ENCODE assay signal across 14 mouse cellular contexts in the genomic region with DNA sequence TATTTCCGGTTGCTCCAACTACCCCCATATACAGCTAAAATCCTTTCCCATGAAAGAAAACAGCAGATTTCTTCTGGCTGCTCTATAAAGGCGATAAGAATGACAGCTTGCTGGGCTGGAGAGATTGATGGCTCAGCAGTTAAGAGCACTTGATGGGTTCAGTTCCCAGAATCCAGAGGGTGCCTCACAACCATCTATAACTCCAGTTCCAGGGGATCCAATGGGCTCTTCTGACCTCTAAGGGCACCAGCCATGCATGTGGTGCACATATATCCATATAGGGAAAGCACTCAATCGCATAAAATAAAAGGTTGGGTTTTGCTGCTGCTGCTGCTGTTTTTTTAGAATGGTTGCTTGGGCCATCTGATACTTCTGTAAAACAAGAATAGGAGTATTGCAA.
"Had no signal": no experiment of that assay in that cellular context is flagged by ENCODE, and none has a peak within 500 bp of the region (broad histone marks: within the 10 kb centered on the region; RNA-seq: fewer than 3 reads in every experiment).

No protein-coding gene starts in this region.

- H3K27ac ChIP-seq: hindbrain, postnatal 0 days; limb, embryonic 13.5 days; liver, embryonic 13.5 days had no signal

- H3K36me3 ChIP-seq: limb, embryonic 13.5 days; liver, embryonic 13.5 days had no signal

- ATAC-seq: hindbrain, postnatal 0 days; inflammation-experienced regulatory T-cells, adult 6 months; lung, postnatal 0 days had no signal

- H3K4me2 ChIP-seq: limb, embryonic 13.5 days; liver, embryonic 13.5 days; midbrain, embryonic 11.5 days had no signal

- DNase-seq: kidney, adult 2 months; kidney, postnatal 36 days; left cerebral cortex, postnatal 4 days; liver, embryonic 13.5 days; lung, adult 2 months; lung, postnatal 36 days; midbrain, embryonic 14.5 days; thymus, postnatal 25 days had no signal

- H3K4me3 ChIP-seq: limb, embryonic 13.5 days; liver, embryonic 13.5 days; megakaryocyte, embryonic 14.5 days had no signal

- H3K9ac ChIP-seq: limb, embryonic 13.5 days; liver, embryonic 13.5 days had no signal

- H3K9me3 ChIP-seq: limb, embryonic 13.5 days; liver, embryonic 13.5 days had no signal

- H3K27me3 ChIP-seq: liver, embryonic 13.5 days; megakaryocyte, embryonic 14.5 days had no signal

- H3K4me1 ChIP-seq: liver, embryonic 13.5 days; megakaryocyte, embryonic 14.5 days had no signal
